Mouse (Mus musculus): ENCODE results near the gene Sap18b.

GRCm38 (mm10) chr8:95807861-95808260 is 17.3 kb upstream of the Sap18b start:
- TF ChIP-seq POLR2A (IDR thresholded peaks at IDR 0.05; ENCODE audit: extremely low read depth, insufficient read depth, low read length) (peak; percentile 54; the same call in 1 of the 2 replicates), CTCF (IDR thresholded peaks at IDR 0.05; ENCODE audit: low read depth, low read length) (no peak)

All from liver, adult 2 months (tissue).